Mouse (Mus musculus) embryonic facial prominence, embryonic 11.5 days (tissue): ENCODE data around the gene Wfs1. TPM values are rescaled to one million over a fixed set of nuclear protein-coding genes. Genes with fewer than 3 reads are reported as not detected.

ENCODE experiments used
- polyA plus RNA-seq: library from polyadenylated mRNA; unstranded; fragments of >200 nt; fragmentation: Nextera tagmentation; extraction: Ambion mirVana; gene quantifications from 2 replicates; pipeline ENCODE4 v1.2.1, GENCODE M21; 2014

The Wfs1 gene
- polyA plus RNA-seq, 1 experiment from 2014 or later, result 5.9 TPM

Other genes starting within 250 kb of the Wfs1 start
- 24.5 and 25.3 TPM in 2 replicates for gene Bloc1s4, start 240.6 kb downstream of the Wfs1 start, polyA plus RNA-seq
- gene Mrfap1, start 192.4 kb downstream of the Wfs1 start, polyA plus RNA-seq, result 768 and 796 TPM in 2 replicates
- 7.7 and 9.1 TPM in 2 replicates for gene Man2b2, start 158.6 kb downstream of the Wfs1 start, polyA plus RNA-seq
- gene Ppp2r2c, start 120.7 kb downstream of the Wfs1 start, polyA plus RNA-seq, result 1.2 and 1.4 TPM in 2 replicates
- not detected in 2 replicates for gene Gm1043, start 96.2 kb upstream of the Wfs1 start, polyA plus RNA-seq